Mouse (Mus musculus) liver, embryonic 15.5 days (tissue): Measurements from ENCODE around the gene Col4a4. TPM values are rescaled to one million over a fixed set of nuclear protein-coding genes. Genes with fewer than 3 reads are reported as not detected.

Source experiments
- ATAC-seq: fragments of 200-750 bp; cut with Nextera tagmentation; 2 replicates; pipeline ENCODE4 v1.8.0; 2017; ENCODE audit warnings: moderate number of reproducible peaks, mild to moderate bottlenecking, moderate library complexity; ENCODE audit not compliant: insufficient read depth
- H3K27ac ChIP-seq: fragments of 300-500 bp; sonication (generic); replicated peaks from 2 replicates; pipeline ENCODE4 v1.5.1; 2015; ENCODE audit warnings: mild to moderate bottlenecking, inconsistent platforms
- H3K27me3 ChIP-seq: fragments of 300-500 bp; sonication (generic); 2 replicates; pipeline ENCODE4 v1.6.1; 2015; ENCODE audit warnings: mild to moderate bottlenecking, inconsistent platforms
- H3K36me3 ChIP-seq: fragments of 300-500 bp; sonication (generic); replicated peaks from 2 replicates; pipeline ENCODE4 v1.6.1; 2015; ENCODE audit warnings: moderate library complexity, mild to moderate bottlenecking, inconsistent platforms
- H3K4me1 ChIP-seq: fragments of 300-500 bp; sonication (generic); replicated peaks from 2 replicates; pipeline ENCODE4 v1.6.1; 2015; ENCODE audit warnings: inconsistent platforms
- H3K4me2 ChIP-seq: fragments of 300-500 bp; sonication (generic); 2 replicates; pipeline ENCODE4 v1.6.1; 2015; ENCODE audit warnings: moderate library complexity, mild to moderate bottlenecking, inconsistent platforms
- H3K4me3 ChIP-seq: fragments of 300-500 bp; sonication (generic); replicated peaks from 2 replicates; pipeline ENCODE4 v1.5.1; 2015; ENCODE audit warnings: mild to moderate bottlenecking, inconsistent platforms
- H3K9ac ChIP-seq: fragments of 300-500 bp; sonication (generic); 2 replicates; pipeline ENCODE4 v1.6.1; 2015; ENCODE audit warnings: moderate library complexity, mild to moderate bottlenecking, inconsistent platforms
- H3K9me3 ChIP-seq: fragments of 300-500 bp; sonication (generic); replicated peaks from 2 replicates; pipeline ENCODE4 v1.6.1; 2016; ENCODE audit warnings: inconsistent platforms
- WGBS: fragments of 180-500 bp; shearing (Covaris S2); methylation state at CpG from one replicate; pipeline ENCODE4 v1.1.7; 2015; ENCODE audit warnings: mixed read lengths; ENCODE audit not compliant: insufficient replicate concordance; 5-methylcytosine and 5-hydroxymethylcytosine counted together
- polyA plus RNA-seq: library from polyadenylated mRNA; unstranded; fragments of >200 nt; fragmentation: Nextera tagmentation; extraction: Ambion mirVana; gene quantifications from 2 replicates; pipeline ENCODE4 v1.2.1, GENCODE M21; 2015

The Col4a4 gene
- polyA plus RNA-seq, 1 experiment from 2014 or later, result 0.14 TPM

DNA sequence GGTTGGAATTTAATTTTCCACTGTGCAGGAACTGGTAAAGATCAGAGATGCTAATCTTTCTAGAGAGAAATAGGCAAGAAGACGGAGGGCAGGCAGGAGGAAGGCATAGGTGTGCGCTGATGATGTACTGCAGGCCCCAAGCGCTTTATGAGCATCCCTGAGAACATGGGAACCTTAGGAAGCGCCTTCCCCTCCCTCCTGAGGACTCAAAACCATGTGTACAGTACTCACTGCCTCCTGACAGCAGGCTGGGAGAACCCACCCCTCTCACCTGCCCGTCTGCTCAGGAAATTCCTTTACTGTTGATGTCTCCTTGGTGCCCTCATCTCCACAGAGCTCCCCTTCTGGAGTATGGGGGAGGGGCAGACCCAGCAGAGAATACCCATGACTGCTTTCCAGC, 175.1 kb downstream of the Col4a4 start:
- no peak overlapping the region for H3K4me3 ChIP-seq
- H3K27ac ChIP-seq, result no peak overlapping the region
- 76% methylated on average over 5 of the region's 5 CpGs for WGBS
- H3K4me2 ChIP-seq, result no peak overlapping the region
- no peaks in the 10 kb centered on the region for H3K4me1 ChIP-seq
- no peaks in the 10 kb centered on the region for H3K27me3 ChIP-seq
- ATAC-seq, result no peak
- no peaks in the 10 kb centered on the region for H3K9me3 ChIP-seq
- H3K9ac ChIP-seq, result no peak overlapping the region
- H3K36me3 ChIP-seq, result no peaks in the 10 kb centered on the region

- 68% methylated on average over 3 of the region's 3 CpGs for WGBS
- H3K4me3 ChIP-seq, result no peak overlapping the region
- no peak for ATAC-seq
- no peaks in the 10 kb centered on the region for H3K4me1 ChIP-seq
- no peak overlapping the region for H3K27ac ChIP-seq
- H3K4me2 ChIP-seq, result no peak overlapping the region
- no peaks in the 10 kb centered on the region for H3K27me3 ChIP-seq
- H3K36me3 ChIP-seq, result no peaks in the 10 kb centered on the region
- no peaks in the 10 kb centered on the region for H3K9me3 ChIP-seq
- no peak overlapping the region for H3K9ac ChIP-seq
Measured at GRCm38 (mm10) chr1:82410548-82410947, 176.1 kb downstream of the Col4a4 start.

- no peaks in the 10 kb centered on the region for H3K9me3 ChIP-seq
- H3K36me3 ChIP-seq, result no peaks in the 10 kb centered on the region
- no peak overlapping the region for H3K4me3 ChIP-seq
- no peak overlapping the region for H3K27ac ChIP-seq
- 82% methylated on average over 9 of the region's 9 CpGs for WGBS
- H3K4me2 ChIP-seq, result no peak overlapping the region
- ATAC-seq, result no peak
- no peak overlapping the region for H3K9ac ChIP-seq
- H3K4me1 ChIP-seq, result no peaks in the 10 kb centered on the region
- no peaks in the 10 kb centered on the region for H3K27me3 ChIP-seq
Measured at GRCm38 (mm10) chr1:82409271-82409670, 177.4 kb downstream of the Col4a4 start.

- WGBS, result 71% methylated on average over 3 of the region's 3 CpGs
- H3K9me3 ChIP-seq, result no peaks in the 10 kb centered on the region
- H3K4me3 ChIP-seq, result no peak overlapping the region
- no peak for ATAC-seq
- no peak overlapping the region for H3K4me2 ChIP-seq
- no peak overlapping the region for H3K9ac ChIP-seq
- H3K27me3 ChIP-seq, result no peaks in the 10 kb centered on the region
- H3K36me3 ChIP-seq, result no peaks in the 10 kb centered on the region
- no peak overlapping the region for H3K27ac ChIP-seq
- no peaks in the 10 kb centered on the region for H3K4me1 ChIP-seq
Measured at GRCm38 (mm10) chr1:82407786-82408185, 178.9 kb downstream of the Col4a4 start.

Other genes starting within 250 kb of the Col4a4 start
- gene Col4a3, start 72 bp upstream of the Col4a4 start, polyA plus RNA-seq, result 0.21 and 0.23 TPM in 2 replicates
- gene Mff, start 138.0 kb upstream of the Col4a4 start, polyA plus RNA-seq, result 153 and 171 TPM in 2 replicates
- gene Tm4sf20, start 181.6 kb upstream of the Col4a4 start, polyA plus RNA-seq, result 0.07 and 0.10 TPM in 2 replicates
- not detected in 2 replicates for gene Gm47791, start 184.4 kb upstream of the Col4a4 start, polyA plus RNA-seq